Mouse (Mus musculus) heart, adult 2 months (tissue): Measurements from ENCODE around the gene Rfng. TPM values are rescaled to one million over a fixed set of nuclear protein-coding genes. Genes with fewer than 3 reads are reported as not detected.
"Not testable (repeated sequence)": the region's sequence is repeated elsewhere in the genome, so short reads cannot be mapped to it uniquely, and the experiment has no call there.

Experiments
- DNase-seq, 2 experiments: peaks; one replicate each; pipeline ENCODE4 v3.0.0; 2021
- H3K27ac ChIP-seq: fragments of 200-600 bp; 2 replicates; pipeline ENCODE4 v1.8.1; 2022
- H3K27me3 ChIP-seq: fragments of 200-500 bp; 2 replicates; pipeline ENCODE4 v1.6.1; 2012; ENCODE audit warnings: mild to moderate bottlenecking, low read length, inconsistent platforms, mixed read lengths; ENCODE audit not compliant: control insufficient read depth, insufficient read depth
- H3K36me3 ChIP-seq: fragments of 200-500 bp; 2 replicates; pipeline ENCODE4 v1.6.1; 2012; ENCODE audit warnings: low read length, inconsistent platforms; ENCODE audit not compliant: control insufficient read depth, insufficient read depth
- H3K4me1 ChIP-seq: fragments of 200-500 bp; 2 replicates; pipeline ENCODE4 v1.6.1; 2011; ENCODE audit warnings: low read length; ENCODE audit not compliant: control insufficient read depth, insufficient read depth
- H3K4me3 ChIP-seq: fragments of 200-600 bp; 2 replicates; pipeline ENCODE4 v1.8.1; 2022
- H3K79me2 ChIP-seq: fragments of 200-500 bp; replicated peaks from 2 replicates; pipeline ENCODE4 v1.6.1; 2012; ENCODE audit warnings: mild to moderate bottlenecking, inconsistent platforms, low read length, moderate library complexity, mixed read lengths; ENCODE audit not compliant: control insufficient read depth, insufficient read depth
- H3K9ac ChIP-seq: fragments of 200-500 bp; 2 replicates; pipeline ENCODE4 v1.6.1; 2012; ENCODE audit warnings: low read depth, mild to moderate bottlenecking, control low read depth, inconsistent platforms, low read length, mixed read lengths
- CTCF ChIP-seq: fragments of 200-600 bp; IDR thresholded peaks from 2 replicates; pipeline ENCODE4 v1.8.1; 2022; ENCODE audit warnings: antibody characterized with exemption, mild to moderate bottlenecking, moderate library complexity
- EP300 ChIP-seq: fragments of 200-500 bp; IDR thresholded peaks from 2 replicates; pipeline ENCODE4 v1.6.1; 2011; ENCODE audit warnings: low read depth, low read length, control low read depth; ENCODE audit not compliant: insufficient read depth
- POLR2A ChIP-seq: fragments of 200-500 bp; IDR thresholded peaks from 2 replicates; pipeline ENCODE4 v1.6.1; 2011; ENCODE audit warnings: mild to moderate bottlenecking, low read depth, low read length, control low read depth; ENCODE audit not compliant: insufficient read depth
- WGBS: fragments of 180-500 bp; shearing (Covaris S2); methylation state at CpG from one replicate; pipeline ENCODE4 v1.1.7; 2018; 5-methylcytosine and 5-hydroxymethylcytosine counted together
- intact Hi-C: fragments of 180-260 bp; cut with DNase I; formaldehyde crosslinking; loops from one replicate; pipeline ENCODE4 v1.15.1; 2025
- polyA plus RNA-seq: library from polyadenylated mRNA; depleted of rRNA; stranded (reverse); fragments of >200 nt; gene quantifications from 2 replicates; pipeline ENCODE4 v1.2.3, GENCODE M21; 2012
- total RNA-seq, 2 experiments: library from RNA; stranded (reverse); gene quantifications; 2 replicates each; pipeline ENCODE4 v1.2.3; 2021

Gene Rfng
- total and polyA plus RNA-seq, 3 experiments, result 11.9 to 28.6 (median 12.5) TPM

DNA sequence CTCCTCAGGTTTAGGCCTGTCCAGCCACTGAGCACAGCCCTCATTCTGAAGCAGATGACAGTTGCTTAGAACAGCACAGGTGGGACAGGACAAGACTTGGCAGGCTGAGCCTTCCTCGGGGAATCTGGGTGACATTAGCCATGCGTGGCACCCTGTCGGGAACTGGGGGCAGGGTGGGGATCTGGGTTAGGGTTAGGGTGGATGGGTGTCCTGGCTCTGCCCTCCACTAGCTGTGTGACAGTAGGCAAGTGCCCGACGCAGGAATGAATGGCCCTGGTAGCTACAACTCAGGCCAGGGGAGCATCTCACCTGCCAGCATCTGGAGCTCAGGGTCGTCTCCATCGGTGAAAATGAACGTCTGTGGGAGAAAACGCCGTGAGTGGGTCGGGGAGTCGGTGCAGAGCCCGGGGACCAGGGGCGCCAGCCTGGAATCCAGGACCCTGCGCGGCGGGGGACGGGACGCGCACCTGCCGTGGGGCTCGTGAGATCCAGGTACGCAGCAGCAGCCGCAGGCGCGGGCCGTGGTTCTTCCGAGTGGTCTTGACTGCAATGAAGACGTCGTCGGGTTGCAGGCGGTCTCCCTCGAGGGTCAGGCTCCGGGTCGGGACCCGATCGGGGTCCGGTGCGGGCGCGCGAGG, 462 bp downstream of the Rfng start:
- peak overlapping the region; percentile 77 for H3K4me3 ChIP-seq
- WGBS, result 2% methylated on average over 42 of the region's 42 CpGs
- peak overlapping the region; percentile 88 for H3K27ac ChIP-seq
- intact Hi-C loops, result no loop called here
- TF ChIP-seq POLR2A, result no peak
- TF ChIP-seq CTCF, result no peak
- TF ChIP-seq EP300, result no peak
- peaks cover 7% of the 10 kb centered on the region for H3K4me1 ChIP-seq
- no peaks in the 10 kb centered on the region for H3K36me3 ChIP-seq
- H3K9ac ChIP-seq, result peak overlapping the region; percentile 99
- no peaks in the 10 kb centered on the region for H3K27me3 ChIP-seq
- peaks cover 2% of the 10 kb centered on the region; the same call in 1 of the 2 replicates for H3K79me2 ChIP-seq
- DNase-seq, result no peak

DNA sequence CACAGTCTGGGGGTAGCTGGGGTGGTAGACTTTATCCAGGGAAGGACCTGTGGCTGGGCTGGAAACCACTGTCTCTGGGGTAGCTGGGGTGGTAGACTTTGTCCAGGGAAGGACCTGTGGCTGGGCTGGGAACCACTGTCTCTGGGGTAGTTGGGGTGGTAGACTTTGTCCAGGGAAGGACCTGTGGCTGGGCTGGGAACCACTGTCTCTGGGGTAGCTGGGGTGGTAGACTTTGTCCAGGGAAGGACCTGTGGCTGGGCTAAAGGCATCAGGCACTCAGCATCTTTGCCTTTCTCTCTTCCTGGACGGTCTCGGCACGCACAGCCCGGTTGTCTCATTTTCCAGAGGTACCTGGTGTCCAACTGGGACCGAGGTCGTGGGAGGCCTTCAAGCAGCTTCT, 2.6 kb downstream of the Rfng start:
- H3K27me3 ChIP-seq, H3K4me1 ChIP-seq, H3K79me2 ChIP-seq, H3K36me3 ChIP-seq, H3K27ac ChIP-seq, DNase-seq, H3K4me3 ChIP-seq, H3K9ac ChIP-seq, intact Hi-C loops: not testable (repeated sequence)
- 95% methylated on average over 6 of the region's 6 CpGs for WGBS

GRCm38 (mm10) chr11:120779876-120780275, 4.1 kb downstream of the Rfng start:
- intact Hi-C loops, result loop anchor here (5.0 to 10.0 kb wide), 2 partner anchors 265 to 288 kb away; partner anchors contain the start of gene Slc25a10
- WGBS, result 95% methylated on average over 1 of the region's 1 CpGs
- no peaks in the 10 kb centered on the region for H3K27me3 ChIP-seq
- DNase-seq, result no peak
- H3K9ac ChIP-seq, result no peak overlapping the region
- TF ChIP-seq POLR2A, result no peak
- no peak for TF ChIP-seq EP300
- TF ChIP-seq CTCF, result no peak
- H3K4me1 ChIP-seq, result peaks cover 2% of the 10 kb centered on the region
- no peaks in the 10 kb centered on the region for H3K36me3 ChIP-seq
- no peak overlapping the region for H3K27ac ChIP-seq
- H3K79me2 ChIP-seq, result peaks cover 2% of the 10 kb centered on the region; the same call in 1 of the 2 replicates
- H3K4me3 ChIP-seq, result no peak overlapping the region

GRCm38 (mm10) chr11:120777123-120777522, 6.9 kb downstream of the Rfng start:
- Histone ChIP-seq H3K27ac (no peak overlapping the region), H3K79me2 (no peaks in the 10 kb centered on the region), H3K27me3 (no peaks in the 10 kb centered on the region), H3K4me1 (no peaks in the 10 kb centered on the region), H3K36me3 (no peaks in the 10 kb centered on the region), H3K9ac (no peak overlapping the region), H3K4me3 (no peak overlapping the region)
- intact Hi-C loops, result loop anchor here (2.0 to 10.0 kb wide), 3 partner anchors 118 to 285 kb away; partner anchors contain the start of gene Slc25a10
- TF ChIP-seq CTCF (no peak), EP300 (no peak), POLR2A (no peak)
- 25% methylated on average over 6 of the region's 6 CpGs for WGBS
- DNase-seq, result no peak

DNA sequence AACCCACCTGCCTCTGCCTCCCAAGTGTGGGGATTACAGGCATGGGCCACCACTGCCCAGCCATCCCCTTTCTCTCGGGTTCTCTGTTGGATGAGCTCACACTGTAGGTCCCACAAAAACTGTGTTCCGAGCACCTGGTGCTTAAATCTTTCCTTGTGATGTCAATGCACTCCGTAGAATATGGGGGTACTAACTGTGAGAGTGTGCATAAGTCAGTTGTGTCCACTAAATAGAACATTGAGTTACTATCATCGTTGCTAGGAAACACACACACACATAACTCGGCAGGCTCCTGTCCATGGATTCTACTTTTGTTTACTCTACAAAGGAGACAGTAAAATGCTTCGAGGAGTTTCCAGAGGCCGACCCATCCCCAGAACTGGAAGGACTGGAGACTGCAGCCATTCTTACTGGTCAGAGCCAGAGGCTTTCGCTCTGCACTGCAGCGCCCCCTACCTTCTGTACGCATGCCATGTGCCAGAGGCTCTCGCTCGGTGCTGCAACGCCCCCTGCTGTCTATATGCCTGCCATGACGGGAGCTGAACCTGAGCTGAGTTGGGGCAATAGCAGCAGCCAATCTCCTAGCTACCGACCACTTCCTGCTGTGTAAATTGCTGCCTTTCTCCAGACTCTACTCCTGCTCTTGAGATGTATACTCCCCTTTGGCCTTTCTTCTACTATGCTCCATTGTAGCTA, 8.1 kb downstream of the Rfng start:
- no peaks in the 10 kb centered on the region for H3K4me1 ChIP-seq
- H3K27ac ChIP-seq, result no peak overlapping the region
- WGBS, result 22% methylated on average over 15 of the region's 15 CpGs
- no peak overlapping the region for H3K4me3 ChIP-seq
- no peaks in the 10 kb centered on the region for H3K36me3 ChIP-seq
- H3K79me2 ChIP-seq, result no peaks in the 10 kb centered on the region
- no peak overlapping the region for H3K9ac ChIP-seq
- peak; percentile 90 to 95 for DNase-seq
- no peaks in the 10 kb centered on the region for H3K27me3 ChIP-seq
- TF ChIP-seq CTCF (no peak; the same call in 1 of the 2 replicates), EP300 (peak; percentile 99)
- intact Hi-C loops, result loop anchor here (1.0 to 10.0 kb wide), 4 partner anchors 56 to 284 kb away; partner anchors contain the start of gene Slc25a10

DNA sequence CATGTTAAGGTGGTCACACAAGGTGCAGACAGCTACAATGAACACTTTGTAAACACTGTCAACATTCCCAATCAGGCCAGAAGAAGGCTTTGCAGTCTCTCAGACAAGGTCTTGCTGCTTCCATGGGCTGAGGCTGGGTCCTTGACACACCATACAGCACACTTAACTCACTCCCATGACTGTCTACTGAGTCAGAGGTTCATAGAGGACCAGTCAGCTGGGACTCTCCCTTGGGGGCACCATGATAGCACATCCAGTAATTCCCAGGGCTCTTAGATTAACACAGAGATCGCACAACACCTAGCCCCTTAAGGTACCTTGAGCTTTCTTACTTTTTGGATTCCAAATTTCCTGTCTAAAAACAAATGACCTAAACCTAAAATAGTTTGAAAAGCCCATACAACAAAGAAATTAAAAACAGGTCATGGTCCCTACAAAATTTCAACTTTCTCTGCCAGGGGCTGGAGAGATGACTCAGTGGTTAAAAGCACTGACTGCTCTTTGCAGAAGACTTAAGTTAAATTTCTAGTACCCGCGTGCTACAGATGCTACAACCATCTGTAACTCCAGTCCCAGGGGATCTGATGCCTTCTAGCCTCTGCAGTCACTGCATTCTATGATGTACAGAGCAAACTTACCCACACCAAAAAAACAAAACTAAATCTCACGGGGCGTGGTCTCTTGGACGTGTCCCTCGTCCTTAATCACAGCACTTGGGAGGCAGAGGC, 10.4 kb downstream of the Rfng start:
- intact Hi-C loops, result loop anchor here (10.0 kb wide), 1 partner anchor 259 kb away; no protein-coding TSS in a partner anchor
- no peak overlapping the region for H3K4me3 ChIP-seq
- H3K27me3 ChIP-seq, result no peaks in the 10 kb centered on the region
- TF ChIP-seq POLR2A, result no peak
- TF ChIP-seq CTCF, result no peak
- no peak for TF ChIP-seq EP300
- WGBS, result 80% methylated on average over 7 of the region's 7 CpGs
- no peaks in the 10 kb centered on the region for H3K36me3 ChIP-seq
- no peak overlapping the region for H3K27ac ChIP-seq
- H3K4me1 ChIP-seq, result no peaks in the 10 kb centered on the region
- H3K79me2 ChIP-seq, result no peaks in the 10 kb centered on the region
- H3K9ac ChIP-seq, result no peak overlapping the region
- DNase-seq, result no peak
